Mouse (Mus musculus) testis, postnatal 14 days (tissue): ENCODE data around the gene Nap1l1.

Experiments used
- DNase-seq: peaks from one replicate; pipeline ENCODE4 v3.0.0; 2021; ENCODE audit warnings: low spot score

Gene Nap1l1

GRCm38 (mm10) chr10:111516172-111516588 lies 43.2 kb downstream of the Nap1l1 start:
- no peak for DNase-seq

GRCm38 (mm10) chr10:111516804-111517436 lies 43.9 kb downstream of the Nap1l1 start:
- no peak for DNase-seq

GRCm38 (mm10) chr10:111518350-111518749 lies 45.3 kb downstream of the Nap1l1 start:
- DNase-seq, result no peak

GRCm38 (mm10) chr10:111519620-111520370 lies 46.8 kb downstream of the Nap1l1 start:
- no peak for DNase-seq

- no peak for DNase-seq
These were observed 47.6 kb downstream of the Nap1l1 start for GRCm38 (mm10) chr10:111520621-111521020.

- DNase-seq, result no peak
These were observed 48.6 kb downstream of the Nap1l1 start for GRCm38 (mm10) chr10:111521636-111522035.

GRCm38 (mm10) chr10:111522230-111522629 lies 49.2 kb downstream of the Nap1l1 start:
- no peak for DNase-seq

GRCm38 (mm10) chr10:111523894-111524293 lies 50.9 kb downstream of the Nap1l1 start:
- no peak for DNase-seq

GRCm38 (mm10) chr10:111527057-111527456 lies 54.0 kb downstream of the Nap1l1 start:
- DNase-seq, result no peak

- DNase-seq, result no peak
These were observed 54.6 kb downstream of the Nap1l1 start for GRCm38 (mm10) chr10:111527613-111528012.

GRCm38 (mm10) chr10:111528283-111528682 lies 55.3 kb downstream of the Nap1l1 start:
- no peak for DNase-seq

- no peak for DNase-seq
These were observed 57.4 kb downstream of the Nap1l1 start for GRCm38 (mm10) chr10:111530398-111530797.

GRCm38 (mm10) chr10:111534691-111535090 lies 61.7 kb downstream of the Nap1l1 start:
- no peak for DNase-seq

- DNase-seq, result no peak
These were observed 64.4 kb downstream of the Nap1l1 start for GRCm38 (mm10) chr10:111537410-111537809.

- DNase-seq, result no peak
These were observed 66.8 kb downstream of the Nap1l1 start for GRCm38 (mm10) chr10:111539724-111540324.

- DNase-seq, result no peak
These were observed 67.7 kb downstream of the Nap1l1 start for GRCm38 (mm10) chr10:111540678-111541077.

- DNase-seq, result no peak
These were observed 70.1 kb downstream of the Nap1l1 start for GRCm38 (mm10) chr10:111543106-111543505.

GRCm38 (mm10) chr10:111543781-111544260 lies 70.8 kb downstream of the Nap1l1 start:
- DNase-seq, result no peak

- DNase-seq, result no peak
These were observed 71.3 kb downstream of the Nap1l1 start for GRCm38 (mm10) chr10:111544311-111544710.

- DNase-seq, result no peak
These were observed 72.6 kb downstream of the Nap1l1 start for GRCm38 (mm10) chr10:111545648-111546047.
